8 mouse cellular contexts compared by ENCODE assay signal in the genomic region with DNA sequence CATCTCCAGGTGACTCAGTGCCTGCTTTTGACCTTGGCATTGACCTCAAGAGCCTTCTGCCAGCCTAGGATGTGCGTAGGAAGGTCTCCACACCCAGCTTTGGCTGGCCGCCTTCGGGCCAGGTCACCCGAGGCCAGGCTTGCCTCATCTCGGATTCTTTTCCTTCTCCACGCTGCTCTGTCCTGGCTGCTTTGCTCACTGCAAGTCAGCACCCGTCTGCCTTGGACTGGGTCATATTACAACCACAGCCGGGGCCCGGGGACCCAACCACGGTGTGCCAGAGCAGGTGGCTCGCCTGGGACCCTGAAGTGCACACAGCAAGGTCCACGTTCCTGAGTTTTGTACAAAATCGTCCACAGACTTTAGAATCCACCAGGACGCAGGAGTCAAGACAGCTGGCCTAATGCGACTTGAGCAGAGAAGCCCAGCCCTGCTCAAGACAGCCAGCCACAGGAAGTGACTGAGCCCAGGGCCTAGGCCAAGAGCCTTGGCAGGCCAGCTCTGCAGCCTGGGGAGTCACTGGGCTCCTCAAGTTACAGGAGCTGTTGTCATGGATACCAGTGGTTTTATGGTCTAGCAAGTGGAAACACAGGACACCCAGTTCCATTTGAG.
A peak's percentile ranks its signal among the peaks of the same experiment; 100 is the strongest.
DNase-seq lines count a peak whose midpoint lies in the region; ATAC-seq and TF ChIP-seq lines count a peak whose summit lies in the region.

No protein-coding gene starts in this region.

- H3K4me2 ChIP-seq in hindbrain, embryonic 16.5 days (ENCODE audit: low read length), result no peak overlapping the region
- H3K4me2 ChIP-seq in lung, embryonic 14.5 days, result no peak overlapping the region
- no peak overlapping the region for H3K4me2 ChIP-seq in liver, embryonic 12.5 days

- no peaks in the 10 kb centered on the region for H3K27me3 ChIP-seq in hindbrain, embryonic 16.5 days (replicated peaks; ENCODE audit: control insufficient read depth, insufficient read depth, low read length)
- no peaks in the 10 kb centered on the region for H3K27me3 ChIP-seq in lung, embryonic 14.5 days (ENCODE audit: insufficient read depth, low read length)
- no peaks in the 10 kb centered on the region for H3K27me3 ChIP-seq in liver, embryonic 12.5 days (replicated peaks)

- TF ChIP-seq CTCF in lung, embryonic 14.5 days (IDR thresholded peaks at IDR 0.05; ENCODE audit: low read depth), result no peak

- no peaks in the 10 kb centered on the region for H3K36me3 ChIP-seq in hindbrain, embryonic 16.5 days (ENCODE audit: control insufficient read depth, insufficient read depth, low read length)
- H3K36me3 ChIP-seq in lung, embryonic 14.5 days (ENCODE audit: insufficient read depth), result no peaks in the 10 kb centered on the region
- H3K36me3 ChIP-seq in liver, embryonic 12.5 days, result no peaks in the 10 kb centered on the region

- 47% methylated on average over 15 of the region's 15 CpGs for WGBS in hindbrain, embryonic 16.5 days
- 15% methylated on average over 15 of the region's 15 CpGs for WGBS in lung, embryonic 14.5 days
- 32% methylated on average over 15 of the region's 15 CpGs for WGBS in liver, embryonic 12.5 days (ENCODE audit: insufficient replicate concordance)

- H3K4me1 ChIP-seq in brown adipose tissue, adult 24 weeks (ENCODE audit: control insufficient read depth, insufficient read depth, insufficient read length, low read length), result peaks cover 15% of the 10 kb centered on the region
- H3K4me1 ChIP-seq in hindbrain, embryonic 16.5 days (ENCODE audit: control insufficient read depth, insufficient read depth, low read depth, low read length), result peaks cover 6% of the 10 kb centered on the region
- peaks cover 14% of the 10 kb centered on the region for H3K4me1 ChIP-seq in lung, embryonic 14.5 days (ENCODE audit: insufficient read depth)
- H3K4me1 ChIP-seq in liver, embryonic 12.5 days, result peaks cover 10% of the 10 kb centered on the region; the same call in 1 of the 2 replicates

- no peak overlapping the region for H3K9ac ChIP-seq in hindbrain, embryonic 16.5 days (ENCODE audit: low read depth, low read length)
- no peak overlapping the region for H3K9ac ChIP-seq in lung, embryonic 14.5 days
- H3K9ac ChIP-seq in liver, embryonic 12.5 days, result no peak overlapping the region

- peak; percentile 93 for DNase-seq in adipocyte (ENCODE audit: low spot score)
- DNase-seq in gastrocnemius, adult 8-10 months (ENCODE audit: low spot score in 2 of 2), result peak; percentile 96
- DNase-seq in lung, embryonic 14.5 days, result peak; percentile 87
- peak; percentile 77 for DNase-seq in testis, postnatal 10 days (ENCODE audit: low spot score)

- no peaks in the 10 kb centered on the region for H3K9me3 ChIP-seq in hindbrain, embryonic 16.5 days (ENCODE audit: control insufficient read depth, low read length)
- no peaks in the 10 kb centered on the region for H3K9me3 ChIP-seq in lung, embryonic 14.5 days (ENCODE audit: low read depth, low read length)
- H3K9me3 ChIP-seq in liver, embryonic 12.5 days (replicated peaks), result no peaks in the 10 kb centered on the region

- ATAC-seq in hindbrain, embryonic 16.5 days, result peak; percentile 75
- peak; percentile 92 for ATAC-seq in lung, embryonic 14.5 days (ENCODE audit: insufficient read depth)
- no peak for ATAC-seq in monocyte, adult 5-6 weeks (replicated peaks; ENCODE audit: insufficient number of reproducible peaks, low FRiP score, low TSS enrichment, poor library complexity, severe bottlenecking)
- ATAC-seq in liver, embryonic 12.5 days, result no peak

- peak overlapping the region; percentile 30; the same call in 1 of the 2 replicates for H3K4me3 ChIP-seq in brown adipose tissue, adult 24 weeks (ENCODE audit: insufficient read depth, low read depth, low read length)
- no peak overlapping the region for H3K4me3 ChIP-seq in hindbrain, embryonic 16.5 days (ENCODE audit: low read length)
- no peak overlapping the region for H3K4me3 ChIP-seq in lung, embryonic 14.5 days (ENCODE audit: low read depth, low read length)
- no peak overlapping the region for H3K4me3 ChIP-seq in liver, embryonic 12.5 days

- H3K27ac ChIP-seq in brown adipose tissue, adult 24 weeks (replicated peaks; ENCODE audit: low read depth, low read length), result peak overlapping the region; percentile 96
- no peak overlapping the region for H3K27ac ChIP-seq in hindbrain, embryonic 16.5 days (ENCODE audit: low read depth, low read length)
- H3K27ac ChIP-seq in lung, embryonic 14.5 days (ENCODE audit: low read depth), result peak overlapping the region; percentile 82
- no peak overlapping the region for H3K27ac ChIP-seq in liver, embryonic 12.5 days

Comparison
In these comparisons a context has a peak if more than half of its experiments do, and no peak if none do; other contexts are left out.
1. H3K27ac ChIP-seq: peak in brown adipose tissue, adult 24 weeks (single experiment) and lung, embryonic 14.5 days (single experiment); none in hindbrain, embryonic 16.5 days (single experiment) and liver, embryonic 12.5 days (single experiment).
2. ATAC-seq: peak in hindbrain, embryonic 16.5 days (single experiment) and lung, embryonic 14.5 days (single experiment); none in monocyte, adult 5-6 weeks (single experiment) and liver, embryonic 12.5 days (single experiment).
3. Peak in every context shown above with its lines, with median percentiles within 50 percentile points of each other: DNase-seq.